Mouse (Mus musculus): ENCODE measurements around the gene 1190007I07Rik. TPM values are rescaled to one million over a fixed set of nuclear protein-coding genes. Genes with fewer than 3 reads are reported as not detected.

Gene 1190007I07Rik
- 48.9 and 52.9 TPM in 2 replicates for polyA plus RNA-seq (2012; rRNA removed)

DNA sequence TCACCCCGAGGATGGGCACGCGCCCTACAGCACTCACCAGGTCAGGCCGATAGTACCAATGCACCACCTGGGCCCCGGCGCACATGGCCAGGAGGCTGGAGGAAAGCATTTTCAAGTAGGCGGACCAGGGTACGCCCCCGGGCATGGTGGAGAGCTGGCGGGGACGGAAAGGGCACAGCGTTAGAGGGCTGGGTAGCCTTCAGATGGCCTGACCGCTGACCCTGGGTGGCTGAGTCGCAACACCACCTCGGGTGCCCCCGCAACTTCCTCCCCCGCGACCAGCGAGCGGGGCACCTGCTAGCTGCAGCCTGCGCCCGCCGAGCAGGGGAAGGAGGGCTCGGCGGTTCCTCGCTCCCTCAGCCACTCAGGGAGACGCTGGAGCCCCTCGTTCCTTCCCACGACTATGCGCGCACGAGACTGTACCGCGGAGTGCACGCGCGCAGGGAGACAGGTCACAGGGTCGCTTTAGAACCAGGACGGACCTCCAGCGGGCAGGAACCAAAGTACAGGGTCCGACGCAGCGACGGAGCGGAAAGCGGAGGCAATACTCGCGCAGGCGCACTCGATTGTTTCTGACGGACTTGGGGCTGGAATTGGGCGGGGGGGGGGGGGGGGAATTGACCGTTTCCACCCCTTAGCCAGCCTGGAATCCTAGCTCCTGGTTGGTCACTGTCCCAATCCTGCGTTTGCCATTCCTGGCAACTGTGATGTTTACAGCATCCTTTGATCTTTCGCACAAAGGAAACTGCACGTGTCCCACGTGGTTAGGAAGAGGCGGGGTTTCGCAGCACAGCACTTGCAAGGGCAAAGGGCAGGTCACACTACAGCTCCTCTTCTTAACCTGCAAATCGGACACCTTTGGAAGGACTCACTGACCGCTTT, at the start of gene 1190007I07Rik:
1190007I07Rik (minus strand) TSS at position 558 of the 882 bp plus-strand sequence.

DNA sequence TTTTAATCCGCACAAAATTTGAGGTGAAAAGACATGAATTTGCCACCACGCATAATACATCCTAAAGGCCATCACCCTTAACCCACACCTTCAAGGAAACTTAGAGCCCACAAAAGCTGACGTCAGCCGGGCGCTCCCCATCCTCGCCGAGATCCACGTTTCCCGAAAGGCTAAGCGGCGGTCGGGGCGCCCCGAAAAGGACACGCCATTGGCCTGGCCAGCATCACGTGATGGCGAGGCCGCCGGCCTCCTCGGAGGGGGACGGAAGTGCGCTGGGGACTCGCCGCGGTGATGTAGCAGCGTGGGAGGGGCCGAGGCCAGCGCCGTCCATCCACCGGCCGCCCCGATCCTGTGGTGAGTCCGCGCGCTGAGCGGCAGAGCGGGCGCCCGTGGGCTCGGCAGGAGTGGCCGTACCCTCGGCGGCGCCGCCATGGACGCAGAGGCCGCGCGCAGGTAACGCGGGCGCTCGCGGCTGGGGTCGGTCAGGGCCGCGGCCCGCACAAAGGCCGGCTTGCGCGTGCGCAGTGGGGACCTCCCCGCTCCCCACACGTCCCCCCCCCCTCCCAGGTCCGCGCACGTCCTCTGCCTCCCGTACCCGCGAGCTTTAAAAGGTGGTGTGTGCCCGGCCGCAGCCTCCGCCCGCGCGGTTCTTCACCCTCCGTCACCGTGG, 6.7 kb upstream of the 1190007I07Rik start, which contains the start of gene Tdg:
Tdg (plus strand) TSS at position 243 of the 670 bp plus-strand sequence.

Other genes with a start within 250 kb of the 1190007I07Rik start
- not detected in 2 replicates for gene Gm1553, start 130.6 kb downstream of the 1190007I07Rik start, polyA plus RNA-seq (2012; rRNA removed)
- gene Tdg, start 6.6 kb upstream of the 1190007I07Rik start, polyA plus RNA-seq (2012; rRNA removed), result 17.1 and 19.1 TPM in 2 replicates
- gene Glt8d2, start 67.4 kb upstream of the 1190007I07Rik start, polyA plus RNA-seq (2012; rRNA removed), result 0.99 and 1.2 TPM in 2 replicates
- gene Hcfc2, start 72.9 kb upstream of the 1190007I07Rik start, polyA plus RNA-seq (2012; rRNA removed), result 4.3 and 5.3 TPM in 2 replicates
- gene Nfyb, start 140.9 kb upstream of the 1190007I07Rik start, polyA plus RNA-seq (2012; rRNA removed), result 8.1 and 9.9 TPM in 2 replicates
- 60.3 and 60.8 TPM in 2 replicates for gene Txnrd1, start 210.7 kb upstream of the 1190007I07Rik start, polyA plus RNA-seq (2012; rRNA removed)
- 0.28 and 0.64 TPM in 2 replicates for gene Eid3, start 243.4 kb upstream of the 1190007I07Rik start, polyA plus RNA-seq (2012; rRNA removed)